Mouse (Mus musculus): ENCODE data around the gene Gm31371.
"Not testable (repeated sequence)": the region's sequence is repeated elsewhere in the genome, so short reads cannot be mapped to it uniquely, and the experiment has no call there.

Gene Gm31371

GRCm38 (mm10) chr8:19903092-19903491, at the start of gene Gm31371:
Gene Gm31371, plus strand, starts transcription at chr8:19903392.
- not testable (repeated sequence) for DNase-seq (ENCODE audit: low spot score)

GRCm38 (mm10) chr8:19906425-19907055, 3.3 kb downstream of the Gm31371 start:
- DNase-seq (ENCODE audit: low spot score): not testable (repeated sequence)

- DNase-seq (ENCODE audit: low spot score): not testable (repeated sequence)
Observed at GRCm38 (mm10) chr8:19908841-19909321, 5.7 kb downstream of the Gm31371 start.

GRCm38 (mm10) chr8:19919086-19919485, 15.9 kb downstream of the Gm31371 start:
- not testable (repeated sequence) for DNase-seq (ENCODE audit: low spot score)

- not testable (repeated sequence) for DNase-seq (ENCODE audit: low spot score)
Observed at GRCm38 (mm10) chr8:19934274-19934673, 31.1 kb downstream of the Gm31371 start.

- peak; percentile 40 for DNase-seq (ENCODE audit: low spot score)
Observed at GRCm38 (mm10) chr8:19935541-19936030, 32.4 kb downstream of the Gm31371 start.

- no peak for DNase-seq (ENCODE audit: low spot score)
Observed at GRCm38 (mm10) chr8:19960935-19961334, 57.7 kb downstream of the Gm31371 start.

- peak; percentile 46 for DNase-seq (ENCODE audit: low spot score)
Observed at GRCm38 (mm10) chr8:19963766-19964165, 60.6 kb downstream of the Gm31371 start.

GRCm38 (mm10) chr8:19968151-19968550, 65.0 kb downstream of the Gm31371 start:
- DNase-seq (ENCODE audit: low spot score): peak; percentile 51

- peak; percentile 34 for DNase-seq (ENCODE audit: low spot score)
Observed at GRCm38 (mm10) chr8:19975237-19975636, 72.0 kb downstream of the Gm31371 start.
